Comparison of ENCODE assay signal across 8 mouse cellular contexts in the genomic region with DNA sequence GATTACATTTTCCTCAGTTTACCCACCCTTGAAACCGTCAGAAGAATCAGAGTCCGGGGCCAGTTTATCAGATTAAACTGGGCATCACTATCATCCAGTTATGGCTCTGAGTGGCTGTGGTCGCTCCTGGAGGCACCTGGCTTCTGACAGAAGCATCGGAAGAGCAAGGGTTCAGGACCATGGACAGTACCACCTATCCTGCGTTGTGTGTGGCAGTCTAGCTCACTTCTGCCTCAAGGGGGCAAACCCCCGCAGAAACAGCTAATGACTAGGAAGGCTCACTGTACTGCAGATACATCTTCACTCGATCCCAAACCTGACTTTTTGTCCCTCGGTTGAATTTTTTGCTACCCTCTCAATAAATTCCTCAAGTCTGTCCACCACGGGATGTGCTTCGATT.
A peak's percentile ranks its signal among the peaks of the same experiment; 100 is the strongest.
DNase-seq lines count a peak whose midpoint lies in the region; ATAC-seq and TF ChIP-seq lines count a peak whose summit lies in the region.

No protein-coding gene starts in this region.

- DNase-seq in layer of hippocampus, adult 2 months (ENCODE audit: low spot score in 2 of 2): no peak
- DNase-seq in layer of hippocampus, postnatal 36 days: no peak
- peak; percentile 75 for DNase-seq in WW6 (ENCODE audit: low read depth, low spot score)
- no peak for DNase-seq in urinary bladder, postnatal 4 days (ENCODE audit: low spot score in 2 of 2)
- no peak for DNase-seq in cerebellum, adult 9-10 months
- DNase-seq in spleen, adult 18-20 months: no peak

- no peaks in the 10 kb centered on the region for H3K9me3 ChIP-seq in neural tube, embryonic 15.5 days (replicated peaks)

- H3K9ac ChIP-seq in neural tube, embryonic 15.5 days (replicated peaks): no peak overlapping the region

- no peak overlapping the region for H3K4me2 ChIP-seq in neural tube, embryonic 15.5 days

- H3K4me1 ChIP-seq in embryonic fibroblast, embryonic 13.5 days (ENCODE audit: control insufficient read depth, insufficient read depth, low read length): no peaks in the 10 kb centered on the region
- H3K4me1 ChIP-seq in neural tube, embryonic 15.5 days: peaks cover 75% of the 10 kb centered on the region

- no peak overlapping the region for H3K4me3 ChIP-seq in layer of hippocampus, adult 2 months
- no peak overlapping the region for H3K4me3 ChIP-seq in embryonic fibroblast, embryonic 13.5 days (ENCODE audit: insufficient read depth, low read length)
- H3K4me3 ChIP-seq in neural tube, embryonic 15.5 days (replicated peaks): no peak overlapping the region

- H3K27me3 ChIP-seq in neural tube, embryonic 15.5 days (replicated peaks): no peaks in the 10 kb centered on the region

- no peak for ATAC-seq in neural tube, embryonic 15.5 days (ENCODE audit: low FRiP score)

- no peaks in the 10 kb centered on the region for H3K36me3 ChIP-seq in neural tube, embryonic 15.5 days

- peak; percentile 56 for TF ChIP-seq CTCF in layer of hippocampus, adult 2 months (conservative IDR thresholded peaks at IDR 0.05)
- TF ChIP-seq CTCF in embryonic fibroblast, embryonic 13.5 days (IDR thresholded peaks at IDR 0.05; ENCODE audit: borderline replicate concordance, insufficient read depth, low read length): peak; percentile 62; the same call in 1 of the 2 replicates

- WGBS in neural tube, embryonic 15.5 days: 14% methylated on average over 10 of the region's 10 CpGs

- TF ChIP-seq POLR2A in embryonic fibroblast, embryonic 13.5 days (IDR thresholded peaks at IDR 0.05; ENCODE audit: low read depth, low read length): no peak

- H3K27ac ChIP-seq in layer of hippocampus, adult 2 months: peak overlapping the region; percentile 43; the same call in 1 of the 2 replicates
- H3K27ac ChIP-seq in embryonic fibroblast, embryonic 13.5 days (ENCODE audit: insufficient read depth, low read length): no peak overlapping the region
- H3K27ac ChIP-seq in neural tube, embryonic 15.5 days (replicated peaks): 0 out of 2 replicates have a peak overlapping the region, but pooled peaks have one; percentile 24
